Mouse (Mus musculus): Measurements from ENCODE around the gene Nck1. TPM values are rescaled to one million over a fixed set of nuclear protein-coding genes. Genes with fewer than 3 reads are reported as not detected.

Nck1 gene
- 45.6 and 46.5 TPM in 2 replicates for polyA plus RNA-seq (2015; fragmentation: Nextera tagmentation; extraction: Ambion mirVana)

DNA sequence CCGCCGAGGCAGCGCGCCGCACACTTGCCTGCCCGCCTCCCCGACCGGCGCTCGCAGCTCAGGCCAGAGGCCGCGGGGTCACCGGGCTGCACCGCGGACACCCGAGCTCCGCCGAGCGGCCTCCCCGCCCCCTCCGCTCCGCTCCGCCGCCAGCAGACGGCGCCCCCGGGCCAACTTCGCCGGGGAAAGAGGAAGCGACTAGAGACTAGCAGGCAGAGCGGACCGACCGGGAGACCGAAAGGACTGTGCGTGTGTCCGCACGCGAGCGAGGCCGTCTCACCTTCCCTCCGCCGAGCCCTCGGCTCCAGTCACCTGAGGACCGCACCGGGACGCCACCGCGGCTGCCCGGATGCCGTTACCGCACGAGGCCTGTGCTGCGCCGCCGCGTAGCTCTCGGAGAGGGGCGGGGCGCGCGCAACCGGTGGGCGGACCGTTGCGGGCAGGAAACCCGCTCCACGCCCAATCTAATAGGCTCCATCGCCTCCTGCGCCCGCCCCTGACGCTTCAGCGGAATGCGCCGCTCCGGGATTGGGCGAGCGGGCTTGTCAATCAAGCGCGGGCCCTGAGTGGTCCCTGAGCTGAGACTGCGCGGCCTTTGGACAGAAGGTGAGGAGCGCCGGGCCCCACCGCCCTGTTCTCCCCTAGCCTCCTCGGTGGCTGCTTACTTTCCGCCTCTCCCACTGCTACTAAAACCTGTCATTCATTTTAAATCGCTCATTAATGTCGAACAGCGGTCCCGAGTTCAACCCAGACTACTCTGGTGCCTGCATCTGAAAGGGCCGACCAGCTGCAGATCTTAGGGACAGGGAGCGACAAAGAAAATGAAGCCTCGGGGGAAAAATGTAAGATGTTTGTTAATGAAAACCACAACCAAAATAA, at the start of gene Nck1:
TSS of gene Nck1 (minus strand) at position 420 of the 879 bp plus-strand sequence.
- H3K9me3 ChIP-seq (ENCODE audit: control insufficient read depth) = no peaks in the 10 kb centered on the region
- H3K4me1 ChIP-seq (replicated peaks; ENCODE audit: control insufficient read depth, insufficient read depth, low read length) = 0 out of 2 replicates have a peak, but pooled peaks cover 7% of the 10 kb centered on the region
- H3K9ac ChIP-seq (ENCODE audit: low read depth, low read length) = peak within 1 kb of the TSS; percentile 75
- H3K27me3 ChIP-seq (replicated peaks; ENCODE audit: control insufficient read depth, insufficient read depth, low read length) = no peaks in the 10 kb centered on the region
- H3K4me2 ChIP-seq (replicated peaks; ENCODE audit: low read depth) = peak within 1 kb of the TSS; percentile 80
- peak within 1 kb of the TSS; percentile 76 for H3K4me3 ChIP-seq (ENCODE audit: low read depth, low read length)
- peak; percentile 89 for TF ChIP-seq CTCF (IDR thresholded peaks at IDR 0.05; ENCODE audit: low read depth)
- WGBS = under 1% methylated on average over 83 of the region's 93 CpGs
- peak within 1 kb of the TSS; percentile 92 for H3K27ac ChIP-seq (ENCODE audit: low read depth, low read length)
- H3K36me3 ChIP-seq (ENCODE audit: control insufficient read depth, insufficient read depth) = no peaks in the 10 kb centered on the region
- ATAC-seq = peak; percentile 99

DNA sequence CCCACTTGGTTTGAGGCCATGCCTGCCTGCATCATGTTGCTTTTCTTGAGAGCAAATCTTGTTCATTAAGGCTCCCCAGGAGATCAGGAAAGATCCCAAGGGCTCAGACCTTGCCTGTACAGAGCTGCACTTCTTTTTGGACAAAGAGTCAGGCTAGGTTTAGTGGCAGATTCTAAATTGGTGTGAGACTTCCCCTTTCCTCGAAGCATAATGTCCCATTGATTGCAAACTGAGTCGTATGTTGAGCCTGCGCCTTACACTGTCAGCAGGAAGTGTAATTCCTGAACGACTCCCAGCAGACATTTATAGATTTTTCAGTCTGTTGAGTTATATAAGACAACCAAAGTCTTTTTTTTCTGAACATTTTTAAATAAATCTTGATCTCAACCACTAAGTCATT, 44.5 kb upstream of the Nck1 start:
- TF ChIP-seq CTCF (IDR thresholded peaks at IDR 0.05; ENCODE audit: low read depth) = no peak
- H3K36me3 ChIP-seq (ENCODE audit: control insufficient read depth, insufficient read depth) = no peaks in the 10 kb centered on the region
- H3K9me3 ChIP-seq (ENCODE audit: control insufficient read depth) = no peaks in the 10 kb centered on the region
- no peak for ATAC-seq
- whole genome bisulfite sequencing = 55% methylated on average over 4 of the region's 4 CpGs
- no peak overlapping the region for H3K4me2 ChIP-seq (replicated peaks; ENCODE audit: low read depth)
- no peak overlapping the region for H3K27ac ChIP-seq (ENCODE audit: low read depth, low read length)
- H3K27me3 ChIP-seq (replicated peaks; ENCODE audit: control insufficient read depth, insufficient read depth, low read length) = no peaks in the 10 kb centered on the region
- H3K4me1 ChIP-seq (replicated peaks; ENCODE audit: control insufficient read depth, insufficient read depth, low read length) = no peaks in the 10 kb centered on the region
- no peak overlapping the region for H3K9ac ChIP-seq (ENCODE audit: low read depth, low read length)
- no peak overlapping the region for H3K4me3 ChIP-seq (ENCODE audit: low read depth, low read length)

DNA sequence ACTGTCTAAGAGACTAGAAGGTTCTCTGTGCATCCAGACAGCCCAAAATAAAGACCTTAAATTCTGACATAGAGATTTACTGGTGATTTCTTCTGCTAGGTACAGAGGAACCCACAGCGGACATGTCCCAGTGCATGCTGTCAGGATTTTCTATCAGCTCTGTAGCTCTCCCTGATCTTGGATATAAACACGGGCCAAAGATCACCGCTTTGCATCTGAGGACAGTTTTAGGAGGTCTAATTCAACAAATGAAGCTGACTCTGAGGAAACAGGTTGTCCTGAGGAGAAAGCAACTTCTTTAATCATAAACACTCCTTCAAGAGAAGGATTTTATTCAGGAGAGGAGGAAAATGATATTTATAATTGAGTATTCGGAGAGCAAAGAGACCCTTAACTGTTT, 38.1 kb upstream of the Nck1 start:
- ATAC-seq = no peak
- TF ChIP-seq CTCF (IDR thresholded peaks at IDR 0.05; ENCODE audit: low read depth) = no peak
- no peak overlapping the region for H3K9ac ChIP-seq (ENCODE audit: low read depth, low read length)
- peaks cover 8% of the 10 kb centered on the region; the same call in 1 of the 2 replicates for H3K4me1 ChIP-seq (replicated peaks; ENCODE audit: control insufficient read depth, insufficient read depth, low read length)
- H3K27ac ChIP-seq (ENCODE audit: low read depth, low read length) = no peak overlapping the region
- peak overlapping the region; percentile 53 for H3K4me2 ChIP-seq (replicated peaks; ENCODE audit: low read depth)
- no peaks in the 10 kb centered on the region for H3K27me3 ChIP-seq (replicated peaks; ENCODE audit: control insufficient read depth, insufficient read depth, low read length)
- 0 out of 2 replicates have a peak overlapping the region, but pooled peaks have one; percentile 9 for H3K4me3 ChIP-seq (ENCODE audit: low read depth, low read length)
- no peaks in the 10 kb centered on the region for H3K36me3 ChIP-seq (ENCODE audit: control insufficient read depth, insufficient read depth)
- H3K9me3 ChIP-seq (ENCODE audit: control insufficient read depth) = no peaks in the 10 kb centered on the region
- WGBS = 41% methylated on average over 4 of the region's 4 CpGs

DNA sequence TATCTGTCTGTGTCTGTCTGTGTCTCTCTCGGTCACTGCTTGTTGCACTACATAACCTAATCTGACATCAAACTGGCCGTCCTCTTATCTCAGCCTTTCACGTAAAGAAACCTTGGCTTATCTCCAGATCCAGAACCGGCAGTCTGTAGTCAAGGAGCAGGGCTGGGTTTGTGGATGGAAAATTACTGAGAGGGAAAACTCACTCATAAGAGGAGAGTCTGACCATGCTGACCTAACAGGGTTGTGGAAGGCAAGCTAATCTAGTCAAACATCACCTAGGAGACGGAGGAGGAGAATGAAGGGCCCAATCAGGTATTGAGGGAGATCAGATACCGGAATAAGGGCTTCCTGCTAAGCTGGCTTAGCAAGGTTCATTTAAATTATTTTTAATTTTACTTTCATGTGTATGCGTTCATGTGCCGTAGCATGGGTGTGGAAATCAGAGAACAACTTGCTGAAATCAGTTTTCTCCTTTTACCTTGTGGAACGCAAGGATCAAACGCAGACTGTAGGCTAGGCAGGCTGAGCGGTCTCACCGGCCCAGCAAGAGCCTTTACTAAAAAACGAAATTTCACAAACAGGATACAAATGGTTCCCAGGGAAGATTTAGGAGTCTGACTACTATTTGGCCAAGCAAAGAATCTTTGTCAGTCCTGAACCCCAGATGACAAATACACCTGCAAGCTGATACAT, 37.1 kb upstream of the Nck1 start:
- Histone ChIP-seq H3K36me3 (ENCODE audit: control insufficient read depth, insufficient read depth) (no peaks in the 10 kb centered on the region), H3K9ac (ENCODE audit: low read depth, low read length) (no peak overlapping the region), H3K4me2 (replicated peaks; ENCODE audit: low read depth) (peak overlapping the region; percentile 53), H3K9me3 (ENCODE audit: control insufficient read depth) (no peaks in the 10 kb centered on the region), H3K27me3 (replicated peaks; ENCODE audit: control insufficient read depth, insufficient read depth, low read length) (no peaks in the 10 kb centered on the region), H3K4me1 (replicated peaks; ENCODE audit: control insufficient read depth, insufficient read depth, low read length) (peaks cover 8% of the 10 kb centered on the region; the same call in 1 of the 2 replicates), H3K27ac (ENCODE audit: low read depth, low read length) (0 out of 2 replicates have a peak overlapping the region, but pooled peaks have one; percentile 1), H3K4me3 (ENCODE audit: low read depth, low read length) (peak overlapping the region; percentile 9; the same call in 1 of the 2 replicates)
- no peak for TF ChIP-seq CTCF (IDR thresholded peaks at IDR 0.05; ENCODE audit: low read depth)
- peak; percentile 53; the same call in 1 of the 2 replicates for ATAC-seq
- 30% methylated on average over 13 of the region's 13 CpGs for WGBS

DNA sequence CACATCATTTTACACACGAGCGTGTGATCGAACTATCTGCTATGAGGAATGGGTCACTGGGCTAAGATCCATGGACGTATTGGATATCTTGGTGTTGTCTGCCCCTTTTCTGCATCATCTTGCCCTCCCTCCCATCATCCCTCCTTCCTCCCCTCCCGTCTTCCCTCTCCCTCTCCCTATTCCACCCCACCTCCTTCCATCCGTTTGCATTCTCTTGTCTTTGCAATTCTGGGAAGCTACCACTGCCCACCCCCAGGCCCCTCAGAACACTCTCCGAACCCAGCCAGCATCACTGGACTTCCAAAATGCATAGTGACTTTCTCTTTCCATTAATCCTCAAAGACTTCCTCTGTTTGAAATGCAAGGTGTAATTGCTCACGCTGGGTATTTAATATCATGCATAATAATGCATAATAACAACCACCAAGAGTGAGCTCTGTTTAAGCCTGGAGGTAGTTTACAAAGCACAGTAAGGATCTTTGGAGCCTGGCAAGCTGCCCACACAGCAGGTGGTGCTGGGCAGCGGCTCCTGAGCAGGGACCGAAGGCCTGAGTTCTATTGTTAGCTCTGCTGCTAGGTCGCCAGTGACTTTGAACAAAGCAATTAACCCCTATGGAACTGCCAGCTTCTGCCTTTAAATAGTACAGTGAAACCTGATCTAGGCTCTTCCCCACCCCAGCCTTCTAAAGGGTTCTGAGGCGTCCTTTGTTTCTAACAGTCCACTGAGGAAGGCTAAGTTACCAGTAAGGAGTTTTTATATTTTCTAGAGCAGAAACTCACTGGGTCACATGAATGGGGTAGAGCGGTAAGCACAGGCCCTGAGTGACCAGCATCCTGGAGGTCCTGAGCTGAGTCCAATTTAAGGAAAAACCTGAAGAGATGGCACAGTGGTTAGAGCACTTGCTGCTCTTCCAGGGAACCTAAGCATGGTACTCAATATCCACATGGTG, 35.9 kb upstream of the Nck1 start:
- H3K9ac ChIP-seq (ENCODE audit: low read depth, low read length) = no peak overlapping the region
- WGBS = 50% methylated on average over 13 of the region's 13 CpGs
- 0 out of 2 replicates have a peak overlapping the region, but pooled peaks have one; percentile 9 for H3K4me2 ChIP-seq (replicated peaks; ENCODE audit: low read depth)
- H3K36me3 ChIP-seq (ENCODE audit: control insufficient read depth, insufficient read depth) = no peaks in the 10 kb centered on the region
- H3K4me3 ChIP-seq (ENCODE audit: low read depth, low read length) = no peak overlapping the region
- H3K27ac ChIP-seq (ENCODE audit: low read depth, low read length) = no peak overlapping the region; the same call in none of the 2 replicates
- H3K4me1 ChIP-seq (replicated peaks; ENCODE audit: control insufficient read depth, insufficient read depth, low read length) = peaks cover 8% of the 10 kb centered on the region; the same call in 1 of the 2 replicates
- no peaks in the 10 kb centered on the region for H3K9me3 ChIP-seq (ENCODE audit: control insufficient read depth)
- peak; percentile 82 for ATAC-seq
- H3K27me3 ChIP-seq (replicated peaks; ENCODE audit: control insufficient read depth, insufficient read depth, low read length) = no peaks in the 10 kb centered on the region
- no peak for TF ChIP-seq CTCF (IDR thresholded peaks at IDR 0.05; ENCODE audit: low read depth)
